Mouse (Mus musculus) E14TG2a.4 (cell line): ENCODE measurements around the gene Ablim2.

ENCODE experiments used
- CTCF ChIP-seq: conservative IDR thresholded peaks from 2 replicates; pipeline ENCODE4 v1.5.1; 2014; ENCODE audit warnings: low read length
- NANOG ChIP-seq: IDR thresholded peaks from 2 replicates; pipeline ENCODE4 v1.6.1; 2014; ENCODE audit warnings: borderline replicate concordance, low read length, mixed read lengths
- POU5F1 ChIP-seq: IDR thresholded peaks from 2 replicates; pipeline ENCODE4 v1.6.1; 2014; ENCODE audit warnings: low read length, borderline replicate concordance

GRCm38 (mm10) chr5:35796136-35796535, 38.5 kb downstream of the Ablim2 start:
- TF ChIP-seq CTCF (no peak), POU5F1 (no peak), NANOG (no peak)
